Mouse (Mus musculus) A20 (cell line): ENCODE results near the gene Camk2d.

Experiments
- DNase-seq: peaks from one replicate; pipeline ENCODE4 v3.0.0-alpha.2; 2011; ENCODE audit warnings: low read depth, low spot score

The Camk2d gene

GRCm38 (mm10) chr3:126650747-126651146 lies 54.6 kb downstream of the Camk2d start:
- DNase-seq: no peak

GRCm38 (mm10) chr3:126652361-126652760 lies 56.3 kb downstream of the Camk2d start:
- DNase-seq: no peak

GRCm38 (mm10) chr3:126653118-126653517 lies 57.0 kb downstream of the Camk2d start:
- DNase-seq: no peak

GRCm38 (mm10) chr3:126656173-126656572 lies 60.1 kb downstream of the Camk2d start:
- DNase-seq: no peak

GRCm38 (mm10) chr3:126657895-126658294 lies 61.8 kb downstream of the Camk2d start:
- DNase-seq: no peak

- no peak for DNase-seq
Observed at GRCm38 (mm10) chr3:126658791-126659190, 62.7 kb downstream of the Camk2d start.

- DNase-seq: no peak
Observed at GRCm38 (mm10) chr3:126659235-126659634, 63.1 kb downstream of the Camk2d start.

- DNase-seq: no peak
Observed at GRCm38 (mm10) chr3:126659832-126660564, 63.9 kb downstream of the Camk2d start.

- no peak for DNase-seq
Observed at GRCm38 (mm10) chr3:126660575-126660974, 64.5 kb downstream of the Camk2d start.

- DNase-seq: no peak
Observed at GRCm38 (mm10) chr3:126660986-126661385, 64.9 kb downstream of the Camk2d start.

GRCm38 (mm10) chr3:126661920-126662319 lies 65.8 kb downstream of the Camk2d start:
- no peak for DNase-seq

- peak; percentile 24 for DNase-seq
Observed at GRCm38 (mm10) chr3:126663436-126663835, 67.3 kb downstream of the Camk2d start.

- DNase-seq: no peak
Observed at GRCm38 (mm10) chr3:126665866-126666265, 69.8 kb downstream of the Camk2d start.

GRCm38 (mm10) chr3:126667019-126667418 lies 70.9 kb downstream of the Camk2d start:
- no peak for DNase-seq

- no peak for DNase-seq
Observed at GRCm38 (mm10) chr3:126667451-126667850, 71.3 kb downstream of the Camk2d start.

- DNase-seq: no peak
Observed at GRCm38 (mm10) chr3:126668123-126668522, 72.0 kb downstream of the Camk2d start.

- no peak for DNase-seq
Observed at GRCm38 (mm10) chr3:126668692-126669091, 72.6 kb downstream of the Camk2d start.

GRCm38 (mm10) chr3:126670413-126670812 lies 74.3 kb downstream of the Camk2d start:
- no peak for DNase-seq

- DNase-seq: no peak
Observed at GRCm38 (mm10) chr3:126671292-126671691, 75.2 kb downstream of the Camk2d start.

GRCm38 (mm10) chr3:126681051-126681450 lies 84.9 kb downstream of the Camk2d start:
- DNase-seq: no peak

- DNase-seq: no peak
Observed at GRCm38 (mm10) chr3:126681996-126682395, 85.9 kb downstream of the Camk2d start.

- DNase-seq: no peak
Observed at GRCm38 (mm10) chr3:126685363-126685762, 89.3 kb downstream of the Camk2d start.

- DNase-seq: no peak
Observed at GRCm38 (mm10) chr3:126687150-126687549, 91.0 kb downstream of the Camk2d start.

- DNase-seq: no peak
Observed at GRCm38 (mm10) chr3:126688516-126688915, 92.4 kb downstream of the Camk2d start.
